Comparison of ENCODE assay signal across 1 mouse cellular context in genomic region chr6:87764296-87764695, GRCm38 (mm10). TPM values are rescaled to one million over a fixed set of nuclear protein-coding genes. Genes with fewer than 3 reads are reported as not detected.
"Had no signal": no experiment of that assay in that cellular context is flagged by ENCODE, and none has a peak within 500 bp of the region (broad histone marks: within the 10 kb centered on the region; RNA-seq: fewer than 3 reads in every experiment).

No protein-coding gene starts in this region.

RNA-seq across cellular contexts. Expression of gene Gp9, which starts 13.6 kb away (rescaled TPM):
- polyA plus RNA-seq: liver, adult 2 months had no signal
